Mouse (Mus musculus): ENCODE data around the gene Htr3a.

Htr3a gene

DNA sequence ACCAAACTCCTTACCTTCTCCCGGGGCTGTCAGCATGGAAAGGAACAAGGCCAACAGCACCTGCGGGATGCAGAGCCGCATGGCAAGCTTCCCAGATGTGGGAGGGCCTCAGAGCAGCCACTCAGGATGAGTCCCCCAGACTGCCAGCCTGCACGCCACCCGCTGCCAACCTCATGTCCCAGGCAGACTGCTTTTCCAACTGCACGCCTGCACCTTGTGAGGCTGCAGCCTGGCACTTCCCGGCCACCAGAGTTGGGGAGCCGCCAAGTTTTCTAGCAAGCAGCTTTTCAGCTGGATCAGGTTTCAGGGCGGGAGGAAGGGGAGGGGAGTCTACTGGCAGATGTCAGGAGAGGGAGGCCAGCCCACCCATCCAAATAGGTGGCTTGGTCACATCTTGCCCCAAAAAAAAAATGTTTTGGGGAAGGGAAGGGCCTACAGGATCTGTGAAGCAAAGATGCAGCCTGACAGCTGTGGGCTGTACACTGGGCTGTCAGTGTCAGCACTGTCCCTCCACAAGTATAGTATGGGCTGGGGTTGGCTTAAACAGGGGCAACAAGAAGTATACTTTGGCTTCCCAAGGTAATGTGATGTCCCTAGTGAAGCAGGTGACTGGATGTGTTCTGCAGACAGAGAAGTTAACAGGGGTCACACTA is at the start of gene Htr3a:
TSS of gene Htr3a (minus strand) at position 215 of the 653 bp plus-strand sequence.
- DNase-seq (ENCODE audit: extremely low read depth, low read depth, low spot score) = no peak

DNA sequence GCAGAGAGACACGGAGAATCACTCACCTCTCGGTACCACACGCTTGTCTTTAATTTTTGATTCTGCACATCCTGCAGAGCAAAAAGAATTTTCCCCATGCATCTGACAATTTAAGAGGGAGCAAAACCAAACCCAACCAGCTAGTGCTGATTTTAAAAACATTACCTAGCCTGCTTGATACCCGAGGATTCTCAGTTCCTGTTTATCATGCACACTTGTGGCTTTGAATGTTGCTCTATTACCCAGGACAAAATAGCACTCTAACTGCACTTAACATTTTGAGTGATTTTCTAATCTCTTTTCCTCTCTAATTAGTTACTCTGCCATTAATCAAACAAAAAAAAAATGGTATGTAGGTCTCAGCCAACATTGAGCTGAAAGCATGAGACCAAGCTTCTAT is 36.7 kb upstream of the Htr3a start:
- DNase-seq (ENCODE audit: extremely low read depth, low read depth, low spot score) = no peak

DNA sequence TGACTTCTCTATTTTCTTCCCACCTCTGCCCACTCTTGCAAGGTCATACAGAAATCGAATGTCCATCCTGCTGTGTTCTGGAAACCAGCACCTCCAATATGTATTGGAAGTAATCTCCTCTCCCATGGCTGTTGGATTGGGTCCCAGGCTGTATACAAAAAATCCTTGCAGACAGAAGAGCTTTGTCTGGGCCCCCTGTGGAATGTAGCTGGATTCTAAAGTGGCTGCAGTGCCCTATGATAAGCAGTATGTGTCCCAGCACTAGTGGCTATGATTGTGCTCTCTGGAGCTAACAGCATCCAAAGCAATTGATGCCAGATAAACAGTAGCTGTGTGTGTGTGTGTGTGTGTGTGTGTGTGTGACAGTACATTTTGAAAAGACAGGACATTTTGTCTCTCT is 31.4 kb upstream of the Htr3a start:
- no peak for DNase-seq (ENCODE audit: extremely low read depth, low read depth, low spot score)

DNA sequence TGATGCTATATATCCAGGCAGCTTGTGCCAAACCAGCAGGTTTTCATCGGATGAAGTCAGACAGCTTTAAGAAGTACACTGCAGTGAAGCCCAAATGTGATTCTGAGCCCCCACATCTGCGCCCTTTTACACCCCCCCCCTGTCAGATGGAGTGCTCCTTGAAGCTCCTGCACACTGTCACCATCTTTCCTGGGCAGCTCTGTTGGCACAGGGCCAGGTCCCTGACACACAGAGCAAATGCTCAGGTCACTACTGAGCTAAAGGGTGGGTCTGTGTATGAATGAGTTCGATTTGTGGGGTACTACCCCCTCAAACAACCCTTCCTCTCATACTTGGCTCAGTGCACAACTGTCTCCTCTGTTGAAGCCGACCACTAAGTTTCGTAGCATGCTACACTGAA is 18.5 kb upstream of the Htr3a start:
- DNase-seq (ENCODE audit: extremely low read depth, low read depth, low spot score) = no peak

DNA sequence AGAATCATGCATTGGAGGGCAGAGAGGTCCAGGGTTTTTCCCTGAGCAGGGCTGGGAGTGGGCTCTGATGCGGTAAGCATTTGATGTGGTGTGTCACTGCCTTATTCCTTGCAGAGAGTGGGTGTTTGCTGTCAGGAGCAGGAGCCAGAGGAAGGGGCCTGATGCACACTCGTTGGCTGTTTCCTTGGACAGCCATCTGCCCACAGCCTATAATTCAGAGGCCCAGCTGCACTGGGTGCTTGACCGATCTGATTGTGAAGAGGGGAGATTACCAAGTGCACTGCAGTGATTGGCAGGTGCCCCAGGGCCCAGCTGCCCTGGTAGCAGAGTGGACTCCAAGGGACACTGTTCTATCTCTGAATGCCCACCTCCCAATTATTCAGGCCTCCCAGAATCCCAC is 17.9 kb upstream of the Htr3a start:
- DNase-seq (ENCODE audit: extremely low read depth, low read depth, low spot score) = no peak

DNA sequence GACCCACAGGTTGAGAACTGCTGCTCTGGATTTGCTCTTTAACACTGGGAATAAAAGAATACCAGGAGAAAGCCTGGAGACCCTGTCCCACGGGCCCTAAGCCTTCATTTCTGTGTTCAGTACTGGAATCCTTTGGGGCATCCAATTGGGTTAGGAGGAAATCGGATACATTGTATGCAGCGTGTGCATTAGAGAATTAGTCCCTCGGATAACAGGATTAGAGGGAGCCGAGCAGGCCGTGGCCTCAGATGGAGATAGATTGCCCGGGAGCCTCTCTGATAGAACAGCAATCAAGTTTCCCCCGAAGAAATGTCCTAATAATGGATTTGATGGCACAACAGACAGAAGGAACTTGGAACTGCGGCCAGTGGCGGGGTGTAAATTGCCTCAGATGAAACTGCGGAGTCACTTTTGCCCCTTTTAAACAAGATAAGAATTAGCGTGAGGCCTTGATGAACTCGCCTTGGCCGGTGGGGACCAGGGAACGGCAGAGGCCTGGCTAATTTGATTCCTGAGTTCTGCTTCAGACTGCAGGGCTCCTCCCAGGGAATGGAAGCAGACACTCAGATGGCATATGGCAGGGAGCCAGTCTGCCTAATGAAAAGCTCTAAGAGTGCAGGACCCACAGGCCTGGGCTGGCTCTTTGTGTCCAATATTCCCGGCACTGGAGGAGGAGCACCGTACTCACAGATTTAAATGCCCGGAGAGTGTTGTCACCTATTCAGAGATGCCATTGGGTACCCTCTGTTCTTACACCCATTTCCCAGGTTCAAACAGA is 5.3 kb upstream of the Htr3a start:
- no peak for DNase-seq (ENCODE audit: extremely low read depth, low read depth, low spot score)

DNA sequence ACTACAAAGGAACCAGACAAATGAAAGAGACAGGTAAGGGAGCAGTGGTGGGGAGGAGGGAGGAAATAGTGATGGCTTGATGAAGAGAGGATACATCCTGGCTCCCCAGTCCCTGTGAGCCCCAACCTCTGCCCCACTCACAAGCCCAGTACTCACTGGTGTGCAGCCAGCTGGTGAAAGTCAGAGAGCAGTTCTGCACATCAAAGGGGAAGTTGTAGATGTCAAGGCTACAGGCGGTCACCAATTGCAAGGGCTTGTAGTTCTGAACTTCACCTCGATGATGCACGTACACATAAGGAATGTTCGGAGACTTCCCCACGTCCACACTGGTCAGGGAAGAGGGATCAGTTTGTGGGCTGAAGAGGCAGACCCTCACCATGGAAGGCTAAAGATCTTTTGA is 6.5 kb downstream of the Htr3a start:
- DNase-seq (ENCODE audit: extremely low read depth, low read depth, low spot score) = no peak

DNA sequence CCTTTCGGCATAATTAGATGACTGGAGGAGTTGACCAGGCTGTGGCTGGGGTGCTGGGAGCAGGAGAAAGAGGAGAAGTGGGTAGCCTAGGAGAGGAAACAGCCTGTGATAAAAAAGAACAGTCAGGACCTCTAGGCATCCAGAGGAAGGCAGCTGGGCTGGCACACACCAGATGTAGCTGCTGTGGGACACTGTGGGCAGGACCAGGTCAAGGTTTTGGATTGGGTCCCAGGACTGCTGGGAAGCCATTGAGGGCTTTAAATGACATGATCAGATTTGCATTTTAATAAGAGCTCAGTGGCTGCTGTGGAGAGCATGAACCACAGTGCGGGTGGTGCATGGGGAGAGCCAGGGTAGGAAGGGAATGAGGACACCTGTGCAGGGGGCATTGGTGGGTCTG is 7.1 kb downstream of the Htr3a start:
- no peak for DNase-seq (ENCODE audit: extremely low read depth, low read depth, low spot score)

DNA sequence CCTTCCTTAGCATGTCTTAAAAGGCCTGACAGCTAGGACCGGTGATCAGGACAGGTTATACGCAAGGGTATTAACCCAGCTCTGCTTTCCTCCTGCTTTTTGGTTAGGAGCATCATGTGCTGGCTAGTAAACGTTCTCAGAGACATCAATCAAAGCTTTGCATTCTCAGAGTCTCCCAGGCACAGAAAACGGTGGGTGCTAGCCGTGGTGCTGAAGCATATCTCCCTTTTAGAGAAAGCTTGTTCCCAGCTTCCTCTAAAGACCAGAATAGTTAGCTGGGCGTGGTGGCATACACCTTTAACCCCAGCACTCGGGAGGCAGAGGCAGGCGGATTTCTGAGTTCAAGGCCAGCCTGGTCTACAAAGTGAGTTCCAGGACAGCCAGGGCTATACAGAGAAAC is 12.3 kb downstream of the Htr3a start:
- no peak for DNase-seq (ENCODE audit: extremely low read depth, low read depth, low spot score)

DNA sequence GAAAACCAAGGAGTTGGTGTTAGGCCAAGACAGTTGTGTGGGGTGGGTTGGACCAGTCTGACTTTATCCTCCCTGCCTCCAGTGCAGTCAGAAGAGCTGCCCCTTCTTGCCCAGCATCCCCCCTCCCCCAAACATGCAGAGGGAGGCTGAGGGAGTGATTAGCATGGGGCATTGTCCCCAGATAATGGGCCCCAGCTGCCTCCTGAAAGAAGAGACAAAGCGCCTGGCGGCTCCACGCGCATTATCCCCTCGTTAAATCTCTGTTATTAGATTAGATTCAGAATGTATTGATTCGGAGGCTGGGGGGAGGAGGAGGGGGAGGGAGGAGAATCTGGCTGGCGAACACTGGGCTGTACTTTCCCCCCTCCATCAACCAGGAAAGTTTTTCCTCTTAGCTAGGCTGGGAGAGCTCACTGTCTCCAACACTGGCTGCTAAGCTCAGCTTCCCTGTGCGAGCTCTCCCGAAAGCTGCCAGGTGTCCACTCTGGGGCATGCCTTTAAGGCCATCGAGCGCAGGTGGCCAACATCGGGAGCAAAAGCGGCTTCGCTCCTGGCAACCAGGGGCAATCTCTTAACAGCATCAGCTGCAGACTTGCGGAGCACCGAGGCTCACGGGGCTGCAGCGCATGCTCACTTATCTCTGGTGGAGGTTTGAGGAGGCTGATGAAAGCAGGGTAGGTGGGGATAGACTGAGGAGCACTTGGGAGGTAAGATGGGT is 14.9 kb downstream of the Htr3a start:
- no peak for DNase-seq (ENCODE audit: extremely low read depth, low read depth, low spot score)

DNA sequence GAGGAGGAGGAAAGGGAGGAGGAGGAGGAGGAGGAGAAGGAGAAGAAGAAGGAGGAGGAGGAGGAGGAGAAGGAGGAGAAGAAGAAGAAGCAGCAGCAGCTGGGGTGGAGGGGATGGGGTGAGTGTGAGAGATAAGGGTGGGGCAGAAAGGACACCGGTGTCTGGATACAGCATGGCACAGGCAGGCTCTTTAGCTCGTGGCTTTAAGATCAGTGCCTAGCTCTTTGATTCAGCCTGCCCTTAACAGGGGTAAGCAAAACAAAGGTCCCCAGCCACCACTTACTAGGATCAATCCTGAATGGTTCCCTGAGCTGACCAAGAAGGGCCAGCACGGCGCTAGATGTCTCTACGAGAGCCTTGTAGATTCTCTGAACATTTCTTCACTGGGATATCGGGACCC is 16.1 kb downstream of the Htr3a start:
- DNase-seq (ENCODE audit: extremely low read depth, low read depth, low spot score) = no peak

DNA sequence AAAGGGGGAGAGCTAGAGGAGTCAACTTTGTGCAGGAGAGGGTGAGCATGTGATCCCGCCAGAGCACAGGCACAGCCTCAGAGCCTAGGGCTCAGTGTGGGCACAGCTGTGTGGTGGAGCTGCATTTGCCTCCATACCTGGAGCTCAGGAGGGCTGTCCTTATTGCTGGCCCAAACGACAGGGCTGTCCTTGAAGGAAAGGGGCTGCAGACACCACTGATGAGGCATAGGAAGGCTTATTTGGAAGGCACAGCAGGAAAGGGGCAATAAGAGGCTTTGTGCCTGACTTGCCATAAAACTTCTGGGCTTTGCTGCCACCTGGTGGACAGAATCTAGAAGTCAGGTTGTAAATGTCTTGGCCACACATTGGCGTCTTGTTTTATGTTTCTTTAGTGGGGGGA is 16.9 kb downstream of the Htr3a start:
- no peak for DNase-seq (ENCODE audit: extremely low read depth, low read depth, low spot score)

DNA sequence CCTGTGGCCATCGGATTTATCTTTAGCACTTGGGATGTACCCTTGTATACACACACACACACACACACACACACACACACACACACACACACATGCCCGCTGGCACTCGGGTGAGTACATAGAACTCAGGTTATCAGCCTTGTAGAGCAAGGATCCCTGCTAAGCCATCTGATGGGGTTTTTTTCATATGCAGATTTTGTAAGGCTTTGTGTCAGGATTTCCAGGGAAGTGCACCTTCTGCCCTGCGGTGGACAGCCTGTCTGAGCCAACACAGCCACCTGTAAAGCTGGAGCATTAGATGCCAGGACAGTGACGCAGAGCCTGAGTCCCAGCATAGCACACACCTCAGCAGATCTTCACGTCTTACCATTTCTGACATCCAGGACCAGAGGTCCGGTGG is 21.8 kb downstream of the Htr3a start:
- no peak for DNase-seq (ENCODE audit: extremely low read depth, low read depth, low spot score)

DNA sequence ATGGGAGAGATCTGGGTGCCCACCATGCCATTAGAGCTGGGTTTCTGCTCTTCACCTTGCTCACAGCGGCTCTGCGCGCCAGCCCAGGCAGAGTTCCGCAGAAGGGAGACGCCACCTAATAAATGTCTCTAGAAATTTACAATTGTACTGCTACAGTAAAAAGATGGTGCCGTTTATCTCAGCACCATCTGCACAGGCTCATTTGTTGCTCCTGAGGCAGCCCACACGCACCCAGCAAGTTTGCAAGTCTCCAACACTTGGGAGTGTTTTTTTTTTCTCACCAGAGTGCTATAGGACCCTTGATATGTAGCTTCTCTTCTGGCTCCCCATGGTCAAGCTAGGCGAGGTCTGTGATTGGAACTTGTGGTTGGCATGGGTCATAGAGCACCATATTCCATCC is 38.0 kb downstream of the Htr3a start:
- no peak for DNase-seq (ENCODE audit: extremely low read depth, low read depth, low spot score)

DNA sequence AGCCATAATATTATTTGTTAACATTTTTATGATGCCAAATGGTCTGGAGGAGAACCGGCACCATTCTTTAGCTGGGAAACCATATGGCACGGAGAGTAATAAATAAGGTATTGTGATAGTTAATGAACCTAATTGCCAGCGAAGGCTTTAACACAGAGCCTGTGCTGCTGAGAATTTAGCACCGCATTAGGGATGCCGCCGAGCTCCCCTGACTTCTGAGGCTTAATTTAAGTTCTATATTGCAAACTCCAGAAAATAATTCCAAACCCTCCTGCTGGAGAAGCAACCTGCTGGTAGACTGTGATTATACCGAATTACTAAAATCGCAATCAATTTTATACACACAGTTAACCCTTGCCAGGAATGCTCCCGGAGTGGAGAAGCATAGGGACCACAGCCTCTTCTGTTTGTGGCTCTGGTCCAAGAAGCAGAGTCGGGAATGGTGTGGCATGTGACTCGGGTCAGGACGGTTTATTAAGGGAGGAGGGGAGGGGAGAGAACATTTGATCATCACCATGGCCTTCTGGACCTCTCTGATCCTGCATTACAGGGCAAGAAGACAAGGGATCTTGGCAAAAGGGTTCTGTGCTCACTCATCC is 44.3 kb downstream of the Htr3a start:
- no peak for DNase-seq (ENCODE audit: extremely low read depth, low read depth, low spot score)

DNA sequence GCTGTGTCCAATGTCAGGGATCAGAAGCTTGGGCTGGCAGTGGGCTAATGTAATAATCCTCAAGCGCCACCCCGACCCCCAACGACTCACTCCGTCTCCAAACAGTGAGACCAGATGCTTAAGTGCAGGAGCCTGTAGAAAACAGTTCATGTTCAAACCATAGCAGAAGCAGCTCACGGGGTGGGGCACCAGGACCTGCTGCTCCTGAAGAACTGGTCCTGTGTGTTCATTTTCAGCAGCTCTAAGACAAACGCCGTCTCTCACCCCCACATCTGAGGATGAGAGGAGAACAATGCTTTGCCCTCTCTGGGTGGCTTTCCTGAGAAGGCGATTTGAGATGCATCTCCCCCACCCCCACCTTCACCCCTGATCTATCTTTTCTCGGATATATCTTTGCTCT is 45.7 kb downstream of the Htr3a start:
- DNase-seq (ENCODE audit: extremely low read depth, low read depth, low spot score) = no peak

DNA sequence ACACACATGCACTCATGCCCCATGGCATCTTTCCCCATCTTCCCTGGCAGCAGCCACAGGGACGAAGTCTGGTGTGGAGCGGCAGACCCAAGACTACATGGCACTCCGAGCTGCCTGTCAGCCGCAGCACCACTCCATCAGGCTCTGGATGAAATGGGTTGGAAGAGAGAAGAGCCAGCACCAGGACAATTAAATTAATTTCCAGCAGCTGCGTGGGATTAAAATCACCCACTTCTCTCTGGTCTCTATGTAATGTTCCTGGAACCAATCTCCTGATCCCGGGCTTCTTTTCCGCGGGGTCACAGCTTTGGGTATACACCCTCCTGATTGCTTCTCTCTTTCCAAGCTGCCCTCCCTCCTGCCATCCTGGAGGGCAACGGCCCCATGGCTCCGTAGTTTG is 49.4 kb downstream of the Htr3a start:
- DNase-seq (ENCODE audit: extremely low read depth, low read depth, low spot score) = no peak

DNA sequence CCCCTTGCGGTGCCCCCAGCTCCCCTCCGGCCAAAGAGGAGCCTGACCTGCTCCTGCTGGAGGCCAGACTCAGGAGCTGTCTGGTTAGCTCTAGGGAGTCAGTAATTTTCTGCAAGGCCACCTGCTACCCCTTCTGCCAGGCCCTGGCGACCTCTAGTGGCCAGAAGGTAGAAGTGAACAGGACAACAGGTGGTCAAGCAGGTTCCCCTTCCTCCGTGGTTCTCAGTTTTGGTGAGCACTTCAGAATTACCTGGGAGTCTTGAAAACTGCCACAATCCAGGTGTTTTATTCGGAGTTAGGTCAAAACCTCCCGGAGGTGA is 50.4 kb downstream of the Htr3a start:
- no peak for DNase-seq (ENCODE audit: extremely low read depth, low read depth, low spot score)

DNA sequence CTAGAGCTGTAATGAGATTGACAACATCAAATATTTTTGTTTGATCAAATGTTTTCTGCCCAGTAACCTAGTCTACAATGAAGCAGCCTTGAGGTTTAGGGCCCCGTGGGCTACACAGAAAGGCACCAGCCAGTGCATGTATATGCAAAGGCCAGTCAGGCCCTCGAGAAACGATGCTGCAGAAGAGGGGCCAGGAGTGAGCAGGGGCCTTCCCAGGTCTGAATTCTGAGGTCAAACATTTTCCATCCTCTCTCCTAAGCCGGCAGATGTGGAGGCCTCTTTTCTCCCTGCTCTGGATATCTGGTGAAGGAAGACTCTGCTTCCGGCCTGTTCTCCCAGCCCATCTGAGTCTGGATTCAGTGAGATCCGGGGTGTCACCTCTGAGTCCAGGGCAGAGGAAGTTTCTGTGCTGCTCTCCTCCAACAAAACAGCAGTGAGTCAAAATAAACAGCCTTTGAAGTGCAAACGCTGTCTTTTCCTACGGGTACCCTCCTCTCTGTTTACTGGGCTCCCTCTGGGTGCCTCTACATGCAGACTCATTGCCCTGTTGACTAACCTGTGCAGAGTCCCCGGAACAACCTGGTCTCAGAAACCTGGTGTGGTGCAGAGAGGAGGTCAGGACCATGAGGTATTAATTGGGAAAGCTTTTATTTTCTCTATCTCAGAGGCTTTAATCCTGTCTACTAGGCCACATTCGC is 50.9 kb downstream of the Htr3a start:
- no peak for DNase-seq (ENCODE audit: extremely low read depth, low read depth, low spot score)

DNA sequence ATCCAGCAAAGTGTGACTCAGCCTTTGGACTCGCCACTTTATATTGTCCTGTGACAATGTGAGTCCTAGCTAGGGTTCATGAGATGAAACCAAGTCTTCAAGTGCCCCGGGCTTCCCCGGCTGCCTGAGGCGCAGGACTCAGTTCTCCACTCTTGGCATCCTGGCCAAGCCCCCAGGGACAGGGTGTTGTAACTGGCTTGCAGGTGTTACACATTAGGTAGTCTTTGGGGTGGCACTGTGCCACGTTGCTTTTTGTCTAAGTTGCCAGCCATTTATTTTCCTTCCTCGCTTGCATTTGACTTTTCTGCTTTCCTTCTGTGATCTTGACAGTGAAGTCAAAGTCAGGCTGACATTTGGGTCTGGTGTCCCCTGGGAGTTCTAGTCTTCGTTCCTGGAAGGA is 53.0 kb downstream of the Htr3a start:
- peak; percentile 49 for DNase-seq (ENCODE audit: extremely low read depth, low read depth, low spot score)

DNA sequence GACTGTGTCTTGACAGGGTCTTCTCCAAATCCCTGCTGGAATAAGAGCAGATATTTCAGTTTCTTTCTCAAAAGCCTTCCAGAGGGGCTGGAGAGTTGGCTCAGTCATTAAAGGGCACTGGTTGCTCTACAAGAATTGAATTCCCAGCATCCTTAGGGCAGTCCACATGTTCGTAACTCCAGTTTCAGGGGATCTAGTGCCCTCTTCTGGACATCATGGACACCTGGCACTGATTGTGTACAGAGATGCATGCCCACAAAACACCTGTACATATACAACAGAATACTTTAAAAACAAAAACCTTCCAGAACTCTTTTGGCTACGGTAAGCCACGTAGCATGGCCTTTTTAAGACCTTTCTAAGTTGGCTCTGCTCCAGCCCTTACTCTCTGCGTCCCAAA is 54.7 kb downstream of the Htr3a start:
- no peak for DNase-seq (ENCODE audit: extremely low read depth, low read depth, low spot score)
